Mouse (Mus musculus) NIH3T3 (cell line): Measurements from ENCODE around the gene Ankrd11.

Source experiments
- DNase-seq: peaks from one replicate; pipeline ENCODE4 v3.0.0-alpha.2; 2012; ENCODE audit warnings: low read depth

Gene Ankrd11

GRCm38 (mm10) chr8:122961458-122961857 lies 80.6 kb downstream of the Ankrd11 start:
- DNase-seq = no peak

DNA sequence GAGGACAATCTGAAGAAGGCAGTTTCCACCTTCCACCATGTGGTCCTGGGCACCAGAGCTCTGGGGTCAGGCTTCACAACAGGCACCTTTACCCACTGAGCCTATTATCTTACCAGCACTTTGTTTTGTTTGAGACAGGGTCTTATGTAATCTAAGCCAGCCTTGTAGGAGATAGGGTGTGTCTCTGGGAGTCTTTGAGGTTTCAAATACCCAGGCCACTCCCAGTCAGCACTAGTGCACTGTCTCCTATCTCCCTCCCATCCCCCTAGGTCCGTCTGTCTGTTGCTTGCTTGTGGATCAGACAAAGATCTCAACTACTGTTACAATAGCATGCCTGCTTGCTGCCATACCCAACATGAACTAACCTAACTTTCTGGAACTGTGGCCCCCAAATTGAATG lies 81.1 kb downstream of the Ankrd11 start:
- DNase-seq = no peak

DNA sequence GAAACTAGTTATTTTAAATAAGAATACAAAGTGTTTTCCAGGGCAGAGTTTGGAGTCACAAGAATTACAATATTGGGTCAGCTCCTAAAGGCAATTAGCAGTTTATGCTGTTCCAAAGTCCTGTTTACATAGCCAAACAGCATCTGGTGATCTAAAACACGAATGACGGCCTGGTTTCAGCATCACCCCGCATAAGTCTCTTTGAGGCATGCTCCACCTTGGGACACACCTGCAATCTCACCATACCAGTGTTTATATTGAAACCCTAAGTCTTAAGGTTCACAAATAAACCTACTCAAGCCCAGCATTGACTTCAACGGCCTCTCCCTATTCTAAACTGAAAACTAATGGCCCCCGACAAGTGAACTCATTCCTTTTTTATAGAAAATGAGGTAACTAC lies 81.8 kb downstream of the Ankrd11 start:
- no peak for DNase-seq

DNA sequence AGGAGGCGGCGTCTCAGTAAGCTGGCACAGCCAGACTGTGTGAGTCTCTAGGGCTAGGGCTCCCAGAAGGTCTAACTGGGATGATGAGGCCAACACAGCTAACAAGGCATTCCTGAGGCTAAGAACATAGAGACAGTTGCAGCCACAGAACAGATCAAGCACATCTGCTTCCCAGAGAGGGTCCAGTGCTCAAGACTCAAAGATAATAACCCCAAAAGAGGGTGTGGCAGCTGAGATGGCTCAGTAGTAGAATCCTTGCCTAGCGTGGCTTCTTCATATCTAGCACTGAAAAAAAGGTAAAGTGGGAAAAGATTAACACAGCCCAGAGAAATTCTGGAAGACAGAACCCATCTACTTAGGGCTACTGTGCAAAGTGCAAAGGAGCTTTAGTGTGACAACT lies 86.1 kb downstream of the Ankrd11 start:
- no peak for DNase-seq

GRCm38 (mm10) chr8:122955195-122955594 lies 86.9 kb downstream of the Ankrd11 start:
- no peak for DNase-seq

DNA sequence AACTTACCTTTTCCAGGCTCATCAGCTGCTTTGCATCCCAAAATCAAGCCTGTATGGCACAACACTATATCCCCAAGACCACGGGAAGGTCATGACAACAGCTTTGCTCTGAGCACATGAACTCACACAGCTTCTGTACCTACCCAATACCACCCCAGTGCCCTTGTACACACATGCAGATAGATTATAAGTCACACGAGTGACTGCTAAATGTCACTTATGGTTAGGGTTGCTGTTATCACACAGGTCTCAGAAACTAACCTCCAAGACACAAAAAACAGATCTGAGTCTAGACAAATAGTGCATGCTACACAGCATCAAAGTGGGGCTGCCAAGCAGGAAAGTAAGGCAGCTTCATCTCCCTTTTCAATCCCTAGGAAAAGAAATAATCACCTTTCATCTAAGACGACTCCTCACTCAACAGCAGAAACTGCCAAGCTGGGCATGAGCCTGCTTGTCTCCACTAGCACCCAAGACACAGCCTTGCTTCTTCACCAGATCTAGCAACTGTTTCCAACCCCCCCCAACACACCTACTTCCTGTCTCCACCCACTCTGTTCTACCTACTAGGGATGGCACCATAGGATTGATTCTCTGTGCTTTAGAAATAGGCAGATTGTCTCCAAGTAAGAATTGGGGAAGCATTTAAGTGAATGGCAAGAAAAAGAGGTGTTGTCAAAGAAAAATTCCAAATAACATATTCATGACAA lies 87.8 kb downstream of the Ankrd11 start:
- DNase-seq = no peak

DNA sequence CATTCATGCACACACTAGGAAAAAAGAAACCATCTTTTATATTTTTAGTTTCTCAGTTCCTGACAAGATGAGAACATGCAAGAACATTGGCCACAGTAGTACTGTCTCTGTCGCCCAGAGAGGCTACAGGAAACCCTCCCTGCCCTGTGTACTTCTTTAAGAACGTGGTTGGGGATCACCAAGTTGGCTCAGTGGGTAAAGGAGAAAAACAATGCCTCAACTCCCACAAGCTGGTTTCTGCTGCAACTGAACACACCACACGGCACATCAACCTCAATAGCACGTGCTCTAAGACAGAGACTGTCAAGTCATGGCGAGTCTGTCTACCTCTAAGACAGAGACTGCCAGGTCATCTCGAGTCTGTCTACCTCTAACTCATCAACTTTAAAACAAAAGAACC lies 89.0 kb downstream of the Ankrd11 start:
- DNase-seq = no peak

DNA sequence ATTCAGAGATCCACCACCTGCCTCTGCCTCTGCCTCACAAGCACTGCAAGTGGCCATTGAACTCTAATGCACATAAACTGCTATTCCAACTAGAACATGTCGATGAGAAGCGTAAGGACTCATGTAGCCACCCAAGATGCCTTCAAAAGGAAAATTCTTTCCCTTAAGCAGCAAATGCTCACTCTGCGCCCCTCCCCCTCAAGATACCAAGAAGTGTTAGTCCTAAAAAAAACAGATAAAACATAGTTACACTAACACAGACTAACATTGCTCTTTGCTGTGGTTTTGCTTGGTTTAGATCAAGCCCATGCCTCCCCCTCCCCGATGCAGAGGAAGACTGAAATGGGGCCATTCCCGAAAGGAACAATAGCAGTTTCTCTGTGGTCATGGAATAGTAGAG lies 90.6 kb downstream of the Ankrd11 start:
- no peak for DNase-seq

GRCm38 (mm10) chr8:122949701-122950100 lies 92.4 kb downstream of the Ankrd11 start:
- DNase-seq = no peak

GRCm38 (mm10) chr8:122945775-122946174 lies 96.3 kb downstream of the Ankrd11 start:
- no peak for DNase-seq

- DNase-seq = no peak
These were observed 99.0 kb downstream of the Ankrd11 start for GRCm38 (mm10) chr8:122942803-122943713.

GRCm38 (mm10) chr8:122938591-122938990 lies 103.5 kb downstream of the Ankrd11 start:
- no peak for DNase-seq

DNA sequence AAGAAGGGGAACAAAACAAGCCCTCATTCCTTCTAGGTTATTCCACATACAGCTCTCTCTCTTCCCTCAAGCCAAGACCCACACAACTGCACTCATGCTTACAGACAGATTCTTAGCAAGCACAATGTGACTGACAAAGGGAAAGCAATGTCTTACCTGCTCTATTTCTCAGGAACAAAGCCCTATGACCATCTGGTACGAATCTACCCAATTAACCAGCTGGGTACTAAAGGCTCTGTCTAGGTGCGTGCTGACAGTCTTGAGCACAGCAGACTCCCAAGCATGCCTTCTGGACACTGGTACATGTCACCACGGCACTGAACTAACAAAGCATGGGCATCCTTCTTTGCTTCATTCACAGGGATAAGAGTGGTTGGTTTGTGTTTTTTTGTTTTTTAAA lies 103.9 kb downstream of the Ankrd11 start:
- DNase-seq = no peak

DNA sequence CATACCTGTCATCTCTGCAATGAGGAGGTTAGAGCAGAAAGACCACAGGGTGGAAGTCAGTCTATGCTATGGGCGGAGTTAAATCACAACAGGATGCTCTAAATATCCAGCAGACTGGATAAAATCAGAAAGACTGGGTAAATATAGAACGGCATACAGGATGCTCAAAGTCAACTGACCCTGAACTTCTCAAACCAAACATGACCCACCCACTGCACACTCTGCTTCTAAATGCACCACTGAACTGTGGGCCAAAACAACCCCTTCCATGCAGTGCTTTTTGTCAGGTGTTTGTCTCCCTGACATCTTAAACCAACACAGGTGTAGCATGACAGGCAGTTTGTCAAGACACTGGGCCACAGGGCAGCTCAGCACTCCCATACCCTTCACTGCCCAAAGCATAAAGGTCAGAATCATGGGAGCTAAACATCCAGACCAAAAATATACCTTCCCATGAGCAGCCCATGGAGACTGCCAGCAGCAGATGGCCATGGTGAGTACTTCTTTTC lies 104.5 kb downstream of the Ankrd11 start:
- DNase-seq = no peak

DNA sequence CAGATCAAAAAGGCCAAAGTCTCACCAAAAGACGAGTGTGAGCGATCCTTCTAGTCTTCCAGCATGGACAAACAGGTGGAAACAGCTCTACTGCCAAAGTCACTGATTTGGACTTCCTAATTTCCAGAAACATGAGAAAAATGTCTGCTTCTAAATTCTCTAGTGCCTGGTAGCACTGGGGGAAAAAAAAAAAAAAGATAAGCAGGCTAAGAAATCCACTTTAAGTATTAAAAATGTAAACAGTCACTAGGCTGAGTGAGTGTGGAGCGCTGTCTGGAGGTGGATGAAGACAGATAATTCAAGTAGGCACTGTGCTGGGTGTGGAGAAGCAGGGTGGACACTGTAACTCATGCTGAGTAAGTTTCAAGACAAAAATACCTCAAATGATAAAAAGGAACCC lies 106.2 kb downstream of the Ankrd11 start:
- no peak for DNase-seq

GRCm38 (mm10) chr8:122935118-122935517 lies 107.0 kb downstream of the Ankrd11 start:
- no peak for DNase-seq

DNA sequence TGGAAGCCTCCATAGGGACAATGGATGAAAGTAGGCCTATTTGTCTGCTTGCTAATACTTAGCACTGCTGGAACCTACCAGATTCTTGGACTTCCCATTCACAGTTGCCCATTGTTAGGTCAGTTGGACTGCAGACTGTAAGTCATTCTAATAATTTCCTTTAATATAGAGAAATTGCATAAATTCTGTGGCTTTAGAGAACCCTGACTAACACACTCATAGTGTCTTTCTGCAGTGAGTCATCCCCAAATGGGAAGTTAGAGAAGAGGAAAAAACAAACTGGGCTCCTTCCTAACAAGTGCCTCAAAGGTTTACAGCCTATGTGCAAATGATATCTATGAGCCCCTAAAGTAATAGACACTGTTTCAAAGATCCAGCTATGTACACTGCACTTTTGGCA lies 108.1 kb downstream of the Ankrd11 start:
- peak; percentile 64 for DNase-seq

- DNase-seq = no peak
These were observed 109.5 kb downstream of the Ankrd11 start for GRCm38 (mm10) chr8:122932561-122932959.

DNA sequence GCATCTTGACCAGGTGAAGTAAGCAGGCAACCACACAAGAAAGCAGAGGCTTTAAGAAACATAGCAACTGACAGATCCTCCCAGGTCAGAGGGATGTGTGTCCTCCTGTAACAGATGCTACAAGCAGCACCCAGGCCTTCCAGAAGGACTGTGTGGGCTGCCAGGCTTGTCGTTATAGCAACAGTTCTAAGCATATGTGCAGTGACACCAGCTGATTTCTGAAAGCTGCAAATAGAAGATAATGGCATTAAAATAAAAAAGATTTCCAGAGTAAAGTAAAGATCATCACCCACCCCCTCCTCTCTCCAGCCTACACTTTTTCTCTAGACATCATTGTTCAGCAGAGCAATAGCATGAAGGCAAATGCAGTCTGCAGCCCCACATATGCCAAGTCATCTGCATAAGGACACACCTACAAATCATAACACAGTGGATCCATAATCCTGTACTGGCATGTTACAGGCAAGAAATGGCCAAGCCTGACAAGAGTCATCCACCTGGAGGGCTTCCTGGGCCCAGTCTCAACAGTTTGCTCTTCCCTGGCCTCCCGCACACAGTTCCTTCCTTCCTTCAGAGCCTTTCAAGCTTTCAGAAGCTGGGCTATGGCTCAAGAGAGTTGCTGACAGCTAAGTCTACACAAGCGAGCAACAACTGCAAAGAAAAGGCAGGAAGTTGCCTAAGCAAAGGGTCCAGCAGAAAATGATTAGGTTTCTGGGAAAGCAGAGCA lies 110.1 kb downstream of the Ankrd11 start:
- no peak for DNase-seq

DNA sequence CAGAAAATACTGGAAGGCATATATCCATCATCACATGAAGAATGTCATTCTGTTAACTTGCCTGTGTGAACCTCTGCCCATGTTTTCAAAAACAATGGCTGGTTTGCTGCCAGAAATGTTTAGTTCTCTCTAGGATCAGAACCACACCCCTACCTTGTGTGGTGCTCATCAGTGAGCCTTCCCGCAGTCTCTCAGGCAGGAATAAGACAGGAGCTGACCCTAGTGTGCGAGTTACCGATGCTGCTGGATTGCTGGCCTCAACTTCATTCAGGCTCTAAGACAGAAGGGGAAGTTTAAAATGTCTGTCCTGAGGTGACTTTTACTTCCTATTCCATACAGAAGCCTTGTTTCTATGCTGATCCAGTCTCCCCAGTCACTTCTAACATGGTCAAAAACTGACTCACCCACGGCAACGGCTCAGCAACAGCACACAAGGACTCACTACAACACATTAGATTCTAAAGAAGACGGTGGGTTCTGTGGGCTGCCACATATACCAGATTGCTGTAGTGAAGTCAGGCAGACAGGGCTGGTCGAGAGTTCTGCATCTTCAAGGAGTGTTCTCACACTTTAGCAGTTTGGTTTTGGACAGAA lies 113.3 kb downstream of the Ankrd11 start:
- peak; percentile 27 for DNase-seq

DNA sequence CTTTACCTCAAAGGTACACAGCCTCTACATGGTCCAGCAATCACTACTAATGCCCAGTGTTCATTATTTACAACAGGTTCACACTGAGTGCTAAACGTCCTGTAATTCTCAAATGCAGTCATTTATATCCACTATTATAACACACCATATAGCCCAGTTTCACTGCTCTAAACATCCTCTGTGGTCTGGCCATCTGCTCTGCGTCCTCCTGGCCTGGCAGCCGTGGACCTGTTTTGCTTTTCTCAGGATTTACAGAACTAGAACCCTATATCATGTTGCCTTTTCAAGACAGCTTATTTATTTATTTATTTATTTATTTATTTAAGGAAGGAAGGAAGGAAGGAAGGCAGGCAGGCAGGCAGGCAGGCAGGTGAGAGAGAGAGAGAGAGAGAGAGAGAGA lies 114.2 kb downstream of the Ankrd11 start:
- no peak for DNase-seq

DNA sequence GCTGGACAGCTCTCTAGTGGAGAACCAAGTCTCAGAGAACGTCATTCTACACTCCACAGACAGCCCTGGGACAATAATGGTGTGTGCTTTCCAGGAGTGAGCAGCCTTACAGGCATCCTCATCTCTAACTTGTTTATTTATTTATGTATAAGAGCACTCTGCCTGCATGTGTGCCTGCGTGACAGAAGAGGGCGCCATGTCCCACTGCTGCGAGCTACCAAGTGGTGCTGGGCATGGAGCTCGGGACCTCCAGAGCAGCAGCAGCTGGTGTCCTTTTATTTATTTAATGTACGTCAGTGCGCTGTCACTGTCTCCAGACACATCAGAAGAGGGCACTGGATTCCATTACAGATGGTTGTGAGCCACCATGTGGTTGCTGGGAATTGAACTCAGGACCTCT lies 115.3 kb downstream of the Ankrd11 start:
- no peak for DNase-seq
